Mouse (Mus musculus): ENCODE measurements around the gene Foxj2.

The Foxj2 gene

GRCm38 (mm10) chr6:122873871-122874719, 54.4 kb downstream of the Foxj2 start, which contains the start of gene Necap1:
Gene Necap1 (plus strand): TSS chr6:122874474.
- peak; percentile 97 to 99 for DNase-seq (ENCODE audit: low spot score in 2 of 2)

GRCm38 (mm10) chr6:122874720-122875389, 55.1 kb downstream of the Foxj2 start:
- no peak for DNase-seq (ENCODE audit: low spot score in 2 of 2)

DNA sequence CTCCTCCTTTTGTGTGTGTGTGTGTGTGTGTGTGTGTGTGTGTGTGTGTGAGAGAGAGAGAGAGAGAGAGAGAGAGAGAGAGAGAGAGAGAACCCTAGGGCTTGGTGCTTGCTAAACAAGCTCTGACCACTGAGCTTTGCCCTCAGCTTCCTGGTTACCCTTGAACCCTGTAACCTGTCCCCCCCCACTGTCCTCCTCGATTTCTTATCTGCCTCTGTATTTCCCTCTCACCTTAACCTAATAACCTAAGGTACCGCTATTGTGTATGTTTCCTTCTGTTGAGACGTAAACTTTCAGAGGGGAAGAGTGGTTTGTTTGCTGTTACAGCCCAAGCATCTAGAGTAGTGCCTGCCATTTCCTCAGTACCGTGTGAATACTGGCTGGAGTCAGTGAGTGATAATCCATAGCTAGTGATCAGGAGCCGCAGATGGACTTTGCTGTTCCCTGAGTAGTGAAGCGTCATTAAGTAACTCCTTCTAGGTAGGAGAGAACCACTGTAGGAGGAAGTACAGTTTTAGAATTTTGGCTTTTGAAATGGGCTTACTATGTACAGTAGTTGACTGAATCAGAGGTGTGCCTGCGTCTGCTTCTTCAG, 59.5 kb downstream of the Foxj2 start:
- DNase-seq (ENCODE audit: low spot score in 2 of 2), result no peak

DNA sequence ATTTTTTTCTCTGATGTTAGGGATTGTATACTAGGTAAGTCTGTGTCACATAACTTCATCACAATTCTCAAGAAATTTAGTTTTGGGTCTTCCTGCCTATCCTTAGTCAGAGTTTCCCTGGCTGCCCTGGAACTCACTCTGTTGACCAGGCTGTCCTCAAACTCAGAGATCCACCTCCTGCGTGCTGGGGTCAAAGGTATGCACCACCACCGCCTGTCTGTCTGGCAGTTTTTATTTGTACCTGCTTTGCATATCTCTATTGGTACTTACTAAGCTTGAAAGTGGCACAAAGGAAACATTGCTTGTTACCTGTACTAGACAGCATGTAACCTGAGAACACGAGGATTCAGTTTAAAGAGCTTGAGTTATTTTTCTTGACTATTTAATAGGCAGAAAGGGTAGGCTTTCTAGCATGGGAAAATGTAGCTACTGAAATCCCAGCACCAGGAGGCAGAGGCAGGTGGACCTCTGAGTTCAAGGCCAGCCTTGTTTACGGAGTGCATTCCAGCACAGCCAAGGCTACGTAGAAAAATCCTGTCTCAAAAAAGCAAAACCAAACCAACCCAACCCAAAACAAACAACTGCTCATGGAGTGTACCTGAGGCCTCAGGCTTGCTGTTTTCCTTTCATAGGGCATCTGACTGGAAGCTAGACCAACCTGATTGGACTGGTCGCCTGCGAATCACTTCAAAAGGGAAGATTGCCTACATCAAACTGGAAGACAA, 60.2 kb downstream of the Foxj2 start:
- DNase-seq (ENCODE audit: low spot score in 2 of 2), result no peak

- DNase-seq (ENCODE audit: low spot score in 2 of 2), result no peak
These were observed 61.6 kb downstream of the Foxj2 start for GRCm38 (mm10) chr6:122881287-122881686.

- no peak for DNase-seq (ENCODE audit: low spot score in 2 of 2)
These were observed 63.9 kb downstream of the Foxj2 start for GRCm38 (mm10) chr6:122883603-122884002.

DNA sequence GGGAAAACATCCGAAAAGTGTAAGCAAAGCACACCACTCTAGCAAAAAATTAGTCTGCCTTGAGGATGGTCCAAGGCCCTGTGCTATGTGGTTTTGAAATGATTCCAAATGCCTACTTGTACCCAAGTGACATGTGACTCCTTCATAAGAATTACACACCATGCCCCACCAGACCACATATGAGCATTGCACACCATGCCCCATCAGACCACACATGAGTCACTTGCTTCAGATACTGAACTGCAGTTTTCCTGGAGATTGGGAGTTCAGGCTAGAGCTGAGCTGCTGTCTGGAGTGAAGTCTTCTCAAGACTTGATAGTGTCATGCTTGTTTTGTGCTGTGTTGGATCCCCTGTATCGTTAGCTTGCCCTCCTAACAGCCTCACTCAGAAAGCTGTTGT, 69.9 kb downstream of the Foxj2 start:
- no peak for DNase-seq (ENCODE audit: low spot score in 2 of 2)

- peak; percentile 55 to 76 for DNase-seq (ENCODE audit: low spot score in 2 of 2)
These were observed 72.8 kb downstream of the Foxj2 start for GRCm38 (mm10) chr6:122892442-122893049.

All from frontal cortex, postnatal 36 days (tissue).